Mouse (Mus musculus) lung, adult 18-20 months (tissue): ENCODE results near the gene Tlcd2.
A peak's percentile ranks its signal among the peaks of the same experiment; 100 is the strongest.
"Not testable (repeated sequence)": the region's sequence is repeated elsewhere in the genome, so short reads cannot be mapped to it uniquely, and the experiment has no call there.

Source experiments
- DNase-seq, 2 experiments: peaks; one replicate each; pipeline ENCODE4 v3.0.0; 2022; ENCODE audit warnings: mixed read lengths in 2 of 2

The Tlcd2 gene

DNA sequence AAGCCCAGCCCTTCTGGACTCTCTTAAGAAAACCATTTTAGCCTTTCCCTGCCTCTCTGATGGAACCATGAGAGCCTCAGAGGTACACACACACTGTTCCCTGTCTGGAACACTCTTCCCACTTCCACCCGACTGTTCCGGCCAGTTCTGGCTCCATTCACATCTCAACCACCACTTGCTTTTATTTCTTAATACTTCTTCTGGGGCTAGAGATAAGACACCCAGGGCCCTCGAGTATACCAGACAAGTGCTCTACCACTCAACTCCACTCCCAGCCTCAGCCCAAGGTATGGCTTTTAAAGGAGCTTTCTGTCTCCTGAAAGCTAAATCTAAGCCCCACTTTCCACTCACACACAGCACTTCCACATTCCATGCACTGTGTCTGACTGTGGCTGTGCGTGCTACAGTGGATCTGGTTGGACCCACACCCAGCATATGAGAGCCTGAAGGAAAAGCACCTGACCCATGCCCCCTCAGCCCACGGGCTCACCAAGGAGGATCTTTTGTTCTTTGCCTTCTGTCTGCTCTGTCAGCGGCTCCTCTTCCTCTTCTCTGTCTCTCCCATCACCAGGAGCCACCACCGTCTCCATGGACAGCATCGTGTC lies 11.1 kb upstream of the Tlcd2 start:
- peak in 1 of 2 experiments; percentile 45 for DNase-seq

DNA sequence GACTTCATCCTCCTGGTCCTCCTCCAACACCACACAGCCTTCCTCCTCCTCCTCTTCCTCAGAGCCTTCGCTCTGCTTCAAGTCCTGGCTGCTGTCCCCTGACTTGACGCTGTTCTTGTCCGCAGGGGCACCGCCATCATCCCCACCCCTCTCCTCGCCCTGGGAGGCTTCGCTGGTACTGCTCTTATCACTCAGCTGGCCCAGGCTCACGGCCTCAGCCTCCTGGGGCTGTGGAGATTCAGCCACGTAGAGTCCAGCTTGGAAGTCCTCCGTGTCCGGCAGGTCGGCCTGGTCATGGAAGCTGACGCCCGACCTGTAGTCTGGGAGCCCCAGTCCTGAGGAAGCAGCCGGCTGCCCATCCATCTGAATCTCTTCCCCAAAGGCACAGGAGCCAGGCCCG lies 10.6 kb upstream of the Tlcd2 start:
- no peak for DNase-seq

DNA sequence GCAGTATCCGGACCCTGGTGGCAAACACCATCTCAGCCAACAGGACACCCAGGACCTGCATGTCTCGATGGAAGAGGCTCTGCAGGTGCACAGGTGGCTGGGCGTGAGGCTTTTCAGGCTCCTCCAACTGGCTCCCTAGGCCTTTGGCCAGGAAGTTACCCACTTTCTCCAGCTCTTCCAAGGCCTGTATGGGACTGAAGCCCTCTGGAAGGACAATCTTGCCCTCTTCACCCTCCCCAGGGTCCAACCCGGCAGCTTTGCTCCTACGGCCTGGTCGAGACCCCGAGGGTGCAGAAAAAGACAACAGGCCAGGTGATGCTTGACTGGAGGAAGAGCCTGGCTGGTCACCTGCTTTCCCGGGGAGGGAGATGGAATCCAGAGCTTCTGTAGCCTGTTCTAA lies 9.4 kb upstream of the Tlcd2 start:
- DNase-seq = no peak

DNA sequence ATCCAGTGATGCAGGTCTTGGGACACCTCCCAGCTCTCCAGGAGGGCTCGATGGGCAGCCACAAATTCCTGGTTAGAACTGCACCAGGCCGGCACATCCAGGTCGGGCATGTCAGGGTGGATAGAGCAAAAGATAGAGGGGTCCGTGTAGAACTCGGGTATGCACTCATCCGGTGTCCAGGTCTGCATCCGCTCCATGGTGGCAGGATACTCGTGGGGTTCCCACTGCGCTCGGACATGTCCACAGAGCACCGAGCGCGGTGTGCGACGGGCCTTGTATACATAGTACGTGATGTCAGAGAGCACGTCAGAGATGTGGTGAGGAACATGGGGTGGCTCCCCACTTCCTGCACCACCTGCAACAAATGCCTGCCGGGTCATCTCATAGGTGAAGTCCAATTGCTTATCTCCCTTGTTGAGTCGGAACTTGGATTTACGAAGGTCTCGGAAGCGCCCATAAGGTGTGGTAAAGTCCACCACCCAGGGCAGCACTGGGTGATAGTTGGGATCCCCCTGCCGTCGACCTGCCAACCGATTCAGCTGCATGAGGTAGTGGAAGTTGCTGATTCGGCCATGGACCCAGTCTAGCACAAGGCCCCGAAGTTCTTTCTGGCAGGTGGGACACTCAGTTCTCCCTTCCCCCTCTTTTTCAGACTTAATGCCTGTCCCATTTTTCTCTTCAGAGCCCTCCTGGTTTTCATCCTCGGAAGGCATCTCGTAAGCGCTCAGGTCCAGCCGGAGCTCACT lies 8.5 kb upstream of the Tlcd2 start:
- no peak for DNase-seq

DNA sequence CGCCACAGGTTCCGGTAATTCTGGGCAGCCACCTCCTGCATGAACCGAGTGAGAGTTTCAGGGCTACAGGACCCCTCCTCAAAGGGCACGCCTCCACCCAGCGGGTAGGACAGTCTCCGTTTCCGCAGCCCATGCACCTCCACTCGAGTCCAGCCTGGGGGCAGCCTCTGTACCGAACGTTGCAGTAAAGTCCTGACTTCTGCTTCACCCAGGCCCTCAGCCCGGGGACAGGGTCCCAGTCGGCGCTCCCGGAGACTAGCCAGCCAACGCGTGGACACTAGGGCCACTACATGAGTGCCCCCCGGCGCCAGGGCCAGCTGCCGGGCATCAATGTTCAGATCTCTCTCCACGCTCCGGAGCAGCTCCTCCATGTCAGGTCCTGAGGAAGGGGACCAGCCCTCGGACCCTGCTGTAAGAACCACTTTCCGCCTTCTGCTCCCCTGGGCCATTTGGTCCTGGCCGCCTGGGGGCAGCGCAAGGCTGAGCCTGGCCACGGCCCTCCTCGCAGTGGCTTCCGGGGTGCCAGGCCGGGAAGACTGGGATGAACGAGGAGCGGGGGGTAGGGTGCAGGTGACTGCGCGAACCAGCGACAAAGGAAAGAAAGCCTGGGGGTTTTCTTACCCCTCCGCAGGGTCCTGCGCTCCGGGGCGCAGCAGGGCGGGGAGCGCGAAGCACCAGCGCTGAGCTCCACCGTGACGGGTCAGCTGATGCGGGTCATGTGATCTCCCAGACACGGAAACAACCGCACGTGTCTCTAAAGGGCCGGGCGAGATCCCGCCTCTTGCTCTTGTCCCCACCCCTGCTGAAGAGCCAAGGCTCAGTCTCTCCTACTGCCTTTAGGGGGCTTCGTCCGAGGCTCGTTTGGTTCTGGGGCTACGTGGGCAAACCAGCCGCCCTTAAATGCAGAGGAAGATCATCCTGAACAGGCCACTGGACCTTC lies 7.3 kb upstream of the Tlcd2 start, which contains the start of gene Wdr81:
Wdr81 (minus strand) TSS at position 727 of the 940 bp plus-strand sequence.
- DNase-seq = peak; percentile 92

DNA sequence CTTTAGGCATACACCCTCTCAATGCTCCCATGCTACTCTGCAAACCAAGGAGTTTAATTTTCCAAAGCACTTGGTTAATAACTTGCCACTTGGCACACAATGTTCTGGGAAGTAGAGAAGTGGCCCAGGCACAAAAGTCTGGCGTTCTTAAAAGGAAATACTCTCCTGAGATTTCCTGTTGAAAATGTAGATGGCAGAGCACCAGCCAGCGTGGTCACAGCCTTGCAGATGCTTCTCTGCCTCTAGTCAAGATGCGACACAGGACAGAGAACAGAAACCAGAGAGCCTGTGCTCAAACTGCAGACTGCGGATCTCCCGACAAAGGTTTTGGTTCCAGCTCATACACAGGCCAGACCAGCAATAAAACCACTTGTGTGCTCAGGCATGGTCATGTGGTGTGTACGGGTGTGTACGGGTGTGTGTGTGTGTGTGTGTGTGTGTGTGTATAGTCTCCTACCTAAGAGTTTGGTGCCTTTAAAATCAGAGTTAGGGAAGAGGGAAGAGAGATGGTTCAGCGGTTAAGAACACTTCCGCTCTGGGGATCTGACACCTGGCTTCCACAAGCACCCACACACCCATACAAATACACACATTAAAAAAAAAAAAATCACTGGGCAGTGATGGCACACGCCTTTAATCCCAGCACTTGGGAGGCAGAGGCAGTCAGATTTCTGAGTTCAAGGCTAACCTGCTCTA lies 6.3 kb upstream of the Tlcd2 start:
- DNase-seq = peak; percentile 52 to 69

DNA sequence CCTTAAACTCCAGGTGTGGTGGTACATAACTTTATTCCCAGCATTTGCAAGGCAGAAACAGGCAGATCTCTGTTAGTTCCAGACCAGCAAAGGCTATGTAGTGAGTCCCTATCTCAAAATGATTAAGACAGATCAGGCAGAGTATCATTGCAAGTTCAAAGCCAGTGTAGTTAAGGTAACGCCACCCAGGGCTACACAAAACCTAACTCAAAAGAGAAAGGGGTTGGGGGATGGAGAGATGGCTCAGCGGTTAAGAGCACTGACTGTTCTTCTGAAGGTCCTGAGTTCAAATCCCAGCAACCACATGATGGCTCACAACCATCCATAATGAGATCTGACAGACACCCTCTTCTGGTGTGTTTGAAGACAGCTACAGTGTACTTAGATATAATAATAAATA lies 5.5 kb upstream of the Tlcd2 start:
- not testable (repeated sequence) for DNase-seq

DNA sequence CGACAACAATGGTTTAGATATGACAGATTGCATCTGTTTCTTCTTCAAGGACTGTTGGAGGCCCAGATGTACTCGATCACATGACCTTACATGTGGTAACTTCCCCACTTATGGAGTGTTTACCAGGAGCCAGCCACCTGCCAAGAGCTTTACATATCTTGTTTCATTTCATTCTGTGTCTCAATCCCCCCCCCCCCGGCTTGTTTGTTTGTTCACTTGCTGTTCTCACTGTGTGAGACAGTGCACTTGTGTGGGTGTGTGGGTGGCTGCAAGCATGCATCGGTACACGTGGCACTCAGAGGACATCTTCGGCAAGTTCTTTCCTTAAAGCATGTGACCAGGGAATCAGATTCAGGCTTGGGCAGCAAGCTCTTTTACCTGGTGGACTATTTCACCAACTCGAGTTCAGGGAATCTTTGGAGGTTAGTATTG lies 5.1 kb upstream of the Tlcd2 start:
- DNase-seq = peak in 1 of 2 experiments; percentile 46

DNA sequence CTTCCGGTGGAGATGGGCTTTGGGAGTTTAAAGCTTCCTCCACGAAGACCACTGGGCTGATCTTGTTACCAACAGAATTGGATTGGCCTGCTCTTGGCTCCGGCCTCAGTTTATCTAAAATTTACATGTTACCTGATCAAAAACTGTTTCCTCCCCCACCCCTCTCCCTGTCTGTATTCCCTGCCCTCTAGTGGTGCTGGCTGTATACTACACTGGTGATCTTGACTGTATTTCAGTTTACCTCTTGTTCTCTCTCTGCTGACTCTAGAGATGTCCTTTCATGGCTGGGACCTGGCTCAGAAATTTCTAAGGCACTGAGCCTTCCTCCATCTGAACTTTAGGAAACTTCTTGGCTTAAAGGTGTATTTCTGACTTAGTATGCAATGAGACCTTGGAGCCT lies 3.3 kb upstream of the Tlcd2 start:
- no peak for DNase-seq

DNA sequence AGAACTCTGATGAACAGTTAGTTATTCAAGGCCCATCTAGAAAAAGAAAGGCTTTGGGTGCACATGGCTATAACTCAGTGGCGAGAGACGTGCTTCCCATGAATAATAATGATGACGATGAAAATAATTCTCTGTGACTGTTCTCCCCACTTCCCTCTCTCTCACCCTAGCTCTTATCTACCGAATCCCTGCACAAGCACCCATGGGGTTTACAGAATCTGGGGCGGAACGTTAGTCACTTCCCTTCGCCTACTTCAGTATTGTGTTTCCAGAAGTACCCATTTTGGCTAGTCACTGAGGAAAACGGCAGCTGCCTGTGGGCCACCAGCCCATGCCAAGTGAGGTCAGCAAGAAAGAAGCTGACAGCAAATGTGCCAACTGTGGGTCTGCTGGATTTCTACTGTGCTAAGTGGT lies 2.9 kb upstream of the Tlcd2 start:
- peak in 1 of 2 experiments; percentile 46 for DNase-seq

DNA sequence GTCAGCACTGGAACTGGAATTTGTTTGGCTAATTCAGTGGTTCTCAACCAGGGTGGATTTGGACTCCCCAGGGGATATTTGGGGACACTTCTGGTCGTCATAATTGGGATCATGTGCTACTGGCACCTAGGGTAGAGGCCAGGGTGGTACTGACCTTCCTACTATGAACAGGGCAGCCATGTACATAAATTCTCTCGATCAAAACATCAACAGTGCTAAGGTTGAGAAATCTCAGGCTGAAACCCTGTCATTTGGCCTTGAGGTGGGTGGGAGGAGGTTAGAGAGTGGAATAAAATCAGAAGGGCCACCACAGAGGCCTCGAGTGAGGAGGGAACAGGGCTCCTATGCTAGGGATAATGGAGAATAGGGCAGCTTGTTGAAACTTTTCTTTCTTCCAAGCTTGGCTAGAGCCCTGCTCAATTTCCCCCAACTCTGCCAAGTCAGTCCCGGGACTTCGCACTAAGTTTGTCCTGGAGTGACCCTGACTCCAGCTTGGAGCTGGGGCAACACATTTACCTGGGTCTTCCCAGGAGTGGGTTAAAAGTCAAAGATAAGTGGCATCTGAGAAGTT lies 2.3 kb upstream of the Tlcd2 start:
- DNase-seq = no peak

DNA sequence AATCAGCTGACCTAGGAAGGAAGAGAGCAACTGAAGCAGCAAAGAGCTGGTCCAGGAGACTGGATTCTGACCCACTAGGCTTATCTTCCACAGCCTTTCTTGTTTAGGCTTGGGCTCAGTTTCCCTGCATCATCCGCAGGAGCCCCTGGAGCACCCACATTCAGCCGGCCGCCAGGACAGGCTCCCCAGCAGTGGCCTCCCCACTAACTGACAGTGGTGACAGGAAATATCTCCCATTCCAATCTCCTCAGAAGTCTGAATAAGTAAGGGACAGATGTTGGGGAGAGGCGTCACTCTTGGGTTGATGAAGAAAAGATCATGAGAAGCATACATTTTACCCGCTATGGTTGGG lies 1.8 kb upstream of the Tlcd2 start:
- no peak for DNase-seq

DNA sequence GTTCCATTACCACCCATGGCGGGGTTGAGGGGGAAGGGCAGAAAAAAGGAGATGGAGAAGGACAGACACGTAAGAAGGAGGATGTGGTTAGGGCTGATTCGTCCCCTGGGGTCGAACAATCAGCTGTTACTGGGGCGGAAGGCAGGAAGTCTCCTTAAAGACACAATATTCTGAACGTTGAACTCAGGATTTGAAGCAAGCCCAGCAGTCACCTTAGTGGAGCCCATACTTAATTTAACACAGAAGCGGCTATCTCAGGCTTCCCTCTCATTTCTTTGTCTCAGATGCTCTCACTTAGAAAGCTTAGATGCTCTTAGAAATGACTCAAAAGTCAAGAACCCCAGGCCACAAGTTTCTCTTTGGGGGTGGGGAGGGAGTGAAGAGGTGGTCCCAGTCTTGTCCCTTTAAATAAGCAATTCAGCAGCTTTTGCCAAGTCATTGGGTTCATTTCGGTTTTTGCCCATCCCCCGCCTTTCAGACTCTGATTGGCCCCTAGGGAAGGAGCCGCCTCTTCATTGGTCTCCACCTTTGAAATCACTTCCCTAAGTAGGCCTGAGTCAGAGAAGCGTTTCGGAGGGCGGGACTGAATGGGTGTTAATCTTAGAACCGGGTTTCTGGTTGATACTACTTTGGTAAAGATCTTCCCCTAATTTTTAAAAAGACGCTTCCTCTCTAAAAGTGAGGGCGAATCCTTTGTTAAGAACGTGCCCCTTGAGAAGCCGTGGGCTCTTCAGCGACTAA lies 1.2 kb upstream of the Tlcd2 start:
- DNase-seq = peak; percentile 95 to 97

DNA sequence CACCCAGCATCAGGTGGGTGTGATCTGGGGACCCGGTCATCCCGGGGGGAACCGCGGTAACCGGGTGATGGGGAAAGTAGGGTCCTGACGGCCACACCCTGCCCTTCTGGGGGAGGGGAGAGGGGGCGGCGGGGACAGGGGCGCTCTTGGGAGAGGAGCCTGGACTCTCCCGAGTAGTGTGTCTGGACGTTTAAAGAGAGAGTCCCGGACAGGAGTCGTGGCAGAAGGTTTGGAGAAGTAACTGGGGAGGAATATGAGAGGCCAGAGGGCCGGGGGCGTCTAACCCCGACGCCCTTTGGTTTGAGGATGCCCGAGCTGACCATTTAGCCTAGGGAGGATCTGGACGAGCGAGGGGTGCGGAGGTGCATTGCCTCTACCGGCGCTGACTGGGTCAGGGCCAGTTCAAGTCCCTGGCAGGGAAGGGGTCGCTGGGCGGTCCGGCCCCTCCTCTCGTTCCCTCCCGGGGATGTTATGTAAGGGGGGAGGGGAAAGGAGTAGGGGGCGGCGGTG lies 283 bp downstream of the Tlcd2 start:
- no peak for DNase-seq

DNA sequence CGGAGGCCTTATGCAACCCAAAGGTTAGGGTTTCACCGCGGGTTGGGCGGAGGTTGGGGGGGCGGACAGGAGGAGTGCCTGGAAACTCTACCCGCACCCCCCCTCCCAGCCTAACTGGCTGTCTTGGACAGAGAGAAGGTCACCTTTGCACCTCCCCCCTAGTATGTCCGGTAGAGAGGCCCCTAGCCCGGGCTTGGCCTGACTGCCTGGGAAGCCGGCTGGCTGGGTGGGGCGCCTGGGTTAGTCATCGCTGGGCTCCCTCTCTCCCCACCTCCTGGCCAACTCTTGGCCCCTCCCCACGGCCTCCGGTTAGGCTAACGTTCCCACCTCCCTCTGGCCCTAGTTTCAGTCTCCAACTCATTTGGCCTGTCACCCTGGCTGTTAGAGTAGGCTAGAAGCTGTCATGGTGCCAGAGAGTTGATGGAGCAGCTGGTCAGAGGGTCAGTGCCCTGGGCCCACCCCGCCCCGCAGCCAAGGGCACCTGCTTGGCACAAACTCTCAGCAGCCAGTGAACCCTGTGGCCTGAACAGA lies 803 bp downstream of the Tlcd2 start:
- DNase-seq = peak; percentile 89 to 91

DNA sequence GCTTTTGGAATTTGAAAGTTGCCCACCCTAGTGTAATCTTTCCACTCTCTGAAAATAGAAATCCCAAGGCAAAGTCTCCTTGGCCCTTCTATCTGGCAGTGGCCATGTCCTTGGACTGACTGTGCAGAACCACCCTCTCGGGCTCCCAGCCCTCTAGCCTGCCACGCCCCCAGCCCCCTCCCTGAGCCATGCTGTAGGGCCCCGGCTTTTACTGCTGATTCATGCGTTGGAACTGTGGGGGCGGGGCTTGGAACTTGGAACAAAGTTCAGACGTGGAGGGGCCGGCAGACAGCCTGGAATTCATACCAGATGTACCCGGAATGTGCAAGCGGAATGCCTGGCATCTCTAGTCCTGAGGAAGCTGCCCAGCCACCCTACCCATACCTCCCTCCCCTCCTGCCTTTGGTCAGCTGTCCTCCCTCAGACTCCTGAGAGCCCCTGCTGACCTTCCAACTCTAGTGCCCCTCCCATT lies 1.4 kb downstream of the Tlcd2 start:
- DNase-seq = peak; percentile 93 to 95

DNA sequence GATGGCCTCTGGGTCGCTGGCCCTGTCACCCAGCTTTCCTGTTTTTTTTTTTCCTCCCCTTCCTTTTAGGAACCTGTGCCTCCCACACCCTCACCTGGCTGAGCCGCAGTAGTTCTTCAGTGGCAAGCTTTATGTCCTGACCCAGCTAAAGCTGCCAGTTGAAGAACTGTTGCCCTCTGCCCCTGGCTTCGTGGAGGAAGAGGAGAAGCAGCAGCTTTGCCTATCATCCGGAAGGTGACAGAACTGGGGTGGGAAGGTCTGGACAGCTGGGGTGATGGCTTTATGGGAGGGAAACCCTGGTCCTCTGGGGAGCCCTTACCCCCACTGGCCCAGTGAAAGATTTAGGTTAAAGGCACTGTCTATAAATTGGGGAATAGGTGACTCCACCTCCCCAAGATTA lies 2.1 kb downstream of the Tlcd2 start:
- DNase-seq = no peak

DNA sequence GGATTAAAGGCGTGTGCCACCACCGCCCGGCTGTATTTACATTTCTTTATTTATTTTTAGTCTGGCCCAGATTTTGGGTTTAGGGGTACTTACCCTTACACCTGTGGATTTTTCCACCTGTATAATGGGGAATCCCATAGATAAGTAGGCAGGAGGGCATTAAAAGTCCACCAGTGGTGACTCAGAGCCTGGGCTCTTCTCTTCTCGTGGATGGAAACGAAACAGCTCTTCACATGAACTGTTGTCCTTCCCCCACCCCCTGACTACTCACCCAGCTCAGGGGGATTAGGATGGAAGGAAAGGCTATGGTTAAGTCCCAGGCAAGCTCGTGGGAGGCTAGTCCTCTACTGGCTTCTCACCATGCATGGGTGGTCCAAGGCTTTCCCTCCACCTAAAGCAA lies 2.9 kb downstream of the Tlcd2 start:
- no peak for DNase-seq

DNA sequence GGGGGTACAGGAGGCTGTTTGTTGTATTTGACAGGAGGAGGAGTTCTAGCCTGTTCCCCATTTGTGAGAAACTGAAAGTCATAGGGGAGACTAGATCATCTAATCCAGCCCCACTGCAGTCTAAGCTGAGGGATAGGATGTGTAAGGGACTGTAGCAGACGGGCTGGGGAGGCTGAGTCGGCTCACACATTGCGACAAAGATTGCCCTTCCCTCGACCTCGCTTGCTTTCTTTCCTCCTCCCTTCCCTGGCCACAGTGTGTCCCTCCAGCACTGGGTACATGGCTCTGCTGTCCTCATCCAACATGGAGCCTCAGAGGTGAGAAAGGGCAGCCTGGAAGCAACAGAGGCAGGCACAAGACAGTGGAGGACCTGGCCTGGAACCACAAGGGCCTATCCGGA lies 3.5 kb downstream of the Tlcd2 start:
- DNase-seq = no peak

DNA sequence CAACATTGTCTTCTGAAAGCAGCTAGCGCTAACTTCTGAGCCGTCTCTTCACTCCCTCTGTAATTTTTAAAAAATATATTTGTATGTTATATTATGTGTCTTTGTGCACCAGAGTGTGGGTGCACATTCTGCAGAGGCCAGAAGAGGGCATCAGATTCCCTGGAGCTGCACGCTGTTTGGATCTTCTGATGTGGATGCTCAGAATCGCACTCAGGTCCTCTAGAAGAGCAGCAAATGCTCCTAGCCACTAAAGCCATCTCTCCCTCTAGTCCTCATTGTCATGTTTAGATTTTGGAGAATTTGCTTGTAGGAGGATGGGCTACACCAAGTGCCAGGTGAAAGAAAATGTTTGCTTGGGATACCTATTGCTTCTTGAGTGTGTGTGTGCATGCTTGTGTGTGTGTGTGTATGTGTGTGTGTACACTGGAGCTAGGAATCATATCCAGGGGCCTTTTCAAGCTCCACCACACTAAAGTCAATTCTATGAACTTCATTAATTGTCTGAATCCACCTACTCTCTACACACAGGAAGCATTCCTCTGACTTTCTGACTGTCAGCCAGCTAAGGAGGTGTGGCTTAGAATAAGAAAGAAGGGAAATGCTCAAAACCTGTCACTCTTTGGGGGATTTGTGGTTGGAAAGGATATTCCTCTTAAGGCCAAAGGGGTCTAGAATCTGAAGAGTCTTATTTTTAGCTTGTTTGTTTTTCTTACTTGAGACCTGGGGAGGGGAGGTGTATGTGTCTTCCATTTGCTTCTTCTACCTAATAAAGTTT lies 5.4 kb downstream of the Tlcd2 start:
- no peak for DNase-seq
